Mouse (Mus musculus): ENCODE results near the gene Irx2. TPM values are rescaled to one million over a fixed set of nuclear protein-coding genes. Genes with fewer than 3 reads are reported as not detected.

The Irx2 gene
- total RNA-seq, 1 experiment, result 5.2 TPM

DNA sequence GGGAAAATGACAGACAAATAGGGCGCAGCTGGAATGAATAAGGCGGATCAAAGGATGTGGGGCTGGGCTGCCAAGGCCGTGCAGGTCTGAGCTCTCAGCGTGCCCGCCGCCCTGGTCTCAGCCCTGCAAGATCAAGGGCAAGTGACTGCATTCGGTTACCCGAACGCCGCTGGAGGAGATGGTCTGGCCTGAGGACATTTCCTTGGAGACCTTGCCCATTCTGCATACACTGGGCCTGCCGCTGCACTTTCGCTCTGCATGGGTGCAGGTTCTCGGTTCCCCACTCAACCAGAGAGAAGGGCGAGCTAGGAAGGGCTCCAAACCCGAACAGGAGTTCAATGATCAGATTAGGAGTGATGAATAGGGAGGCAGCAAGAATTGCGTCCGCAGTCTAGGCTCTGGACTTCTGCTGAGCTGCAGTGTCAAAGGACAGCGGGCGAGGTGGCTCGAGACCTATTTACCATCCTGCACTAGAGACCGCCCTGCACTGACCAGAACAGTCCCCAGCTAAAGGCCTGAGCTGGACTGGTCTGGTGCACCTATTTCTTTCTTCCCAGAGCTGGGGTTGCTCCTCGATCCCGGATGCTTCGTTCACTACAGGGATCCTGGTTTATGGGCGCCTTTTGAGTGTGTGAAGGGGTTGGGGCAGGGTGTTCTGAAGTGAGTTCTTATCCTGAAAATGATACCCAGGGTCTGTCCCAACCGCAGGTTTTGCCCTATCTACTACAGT is 9.9 kb downstream of the Irx2 start:
- in situ Hi-C loops (cut with MboI; ENCODE audit: low sequenced_read_pairs in 2 of 2, unreplicated experiment in 2 of 2), result no loop called here
- peak; percentile 16 for DNase-seq (ENCODE audit: low read depth, low spot score)
- no peaks in the 10 kb centered on the region for H3K36me3 ChIP-seq (ENCODE audit: control insufficient read depth, insufficient read depth, low read length, poor library complexity, severe bottlenecking)

GRCm38 (mm10) chr13:72639441-72640130 is 11.0 kb downstream of the Irx2 start:
- in situ Hi-C loops (cut with MboI; ENCODE audit: low sequenced_read_pairs in 2 of 2, unreplicated experiment in 2 of 2), result no loop called here
- Histone ChIP-seq H3K4me3 (ENCODE audit: insufficient read depth in 1 of 2, low read depth in 1 of 2, low read length in 2 of 2, poor library complexity in 1 of 2, severe bottlenecking in 1 of 2) (peak overlapping the region; percentile 18 to 50; a peak in 3 of 4 replicates), H3K36me3 (ENCODE audit: control insufficient read depth, insufficient read depth, low read length, poor library complexity, severe bottlenecking) (no peaks in the 10 kb centered on the region), H3K27ac (ENCODE audit: insufficient read depth, low read depth, low read length, poor library complexity, severe bottlenecking) (no peak overlapping the region), H3K9me3 (ENCODE audit: control insufficient read depth, insufficient read depth, low read depth, low read length) (no peaks in the 10 kb centered on the region), H3K9ac (ENCODE audit: insufficient read depth, low read depth, low read length, poor library complexity, severe bottlenecking) (no peak overlapping the region), H3K4me1 (ENCODE audit: control insufficient read depth in 2 of 2, insufficient read depth in 2 of 2, low read length in 2 of 2, poor library complexity in 1 of 2) (peaks cover 0 to 4% of the 10 kb centered on the region in 2 experiments; a peak in 1 of 4 replicates)
- peak; percentile 20 for DNase-seq (ENCODE audit: low read depth, low spot score)
- TF ChIP-seq MAFK (IDR thresholded peaks at IDR 0.05; ENCODE audit: insufficient read depth, low read depth, low read length) (no peak), HCFC1 (IDR thresholded peaks at IDR 0.05; ENCODE audit: borderline replicate concordance, insufficient read depth, low read length) (no peak), CHD2 (IDR thresholded peaks at IDR 0.05; ENCODE audit: low read depth, low read length) (no peak)

More for the DNA sequence above, 9.9 kb downstream of the Irx2 start:
- no peak overlapping the region for H3K4me3 ChIP-seq (ENCODE audit: insufficient read depth in 1 of 2, low read depth in 1 of 2, low read length in 2 of 2, poor library complexity in 1 of 2, severe bottlenecking in 1 of 2)
- peaks cover 0 to 4% of the 10 kb centered on the region in 2 experiments; a peak in 1 of 4 replicates for H3K4me1 ChIP-seq (ENCODE audit: control insufficient read depth in 2 of 2, insufficient read depth in 2 of 2, low read length in 2 of 2, poor library complexity in 1 of 2)
- H3K9ac ChIP-seq (ENCODE audit: insufficient read depth, low read depth, low read length, poor library complexity, severe bottlenecking), result no peak overlapping the region
- no peak overlapping the region for H3K27ac ChIP-seq (ENCODE audit: insufficient read depth, low read depth, low read length, poor library complexity, severe bottlenecking)
- no peaks in the 10 kb centered on the region for H3K9me3 ChIP-seq (ENCODE audit: control insufficient read depth, insufficient read depth, low read depth, low read length)
- no peak for TF ChIP-seq HCFC1 (IDR thresholded peaks at IDR 0.05; ENCODE audit: borderline replicate concordance, insufficient read depth, low read length)
- no peak for TF ChIP-seq MAFK (IDR thresholded peaks at IDR 0.05; ENCODE audit: insufficient read depth, low read depth, low read length)
- no peak for TF ChIP-seq ZNF384 (IDR thresholded peaks at IDR 0.05; ENCODE audit: low read depth, low read length)
- TF ChIP-seq ZC3H11A (IDR thresholded peaks at IDR 0.05; ENCODE audit: borderline replicate concordance, low read depth, low read length), result no peak

- no peak overlapping the region for H3K27ac ChIP-seq (ENCODE audit: insufficient read depth, low read depth, low read length, poor library complexity, severe bottlenecking)
- H3K4me3 ChIP-seq (ENCODE audit: insufficient read depth in 1 of 2, low read depth in 1 of 2, low read length in 2 of 2, poor library complexity in 1 of 2, severe bottlenecking in 1 of 2), result peak overlapping the region; percentile 18 to 50; a peak in 3 of 4 replicates
- peak; percentile 60 for DNase-seq (ENCODE audit: low read depth, low spot score)
- H3K9me3 ChIP-seq (ENCODE audit: control insufficient read depth, insufficient read depth, low read depth, low read length), result no peaks in the 10 kb centered on the region
- H3K9ac ChIP-seq (ENCODE audit: insufficient read depth, low read depth, low read length, poor library complexity, severe bottlenecking), result no peak overlapping the region
- in situ Hi-C loops (cut with MboI; ENCODE audit: low sequenced_read_pairs in 2 of 2, unreplicated experiment in 2 of 2), result no loop called here
- no peaks in the 10 kb centered on the region for H3K36me3 ChIP-seq (ENCODE audit: control insufficient read depth, insufficient read depth, low read length, poor library complexity, severe bottlenecking)
- peaks cover 0 to 4% of the 10 kb centered on the region in 2 experiments; a peak in 1 of 4 replicates for H3K4me1 ChIP-seq (ENCODE audit: control insufficient read depth in 2 of 2, insufficient read depth in 2 of 2, low read length in 2 of 2, poor library complexity in 1 of 2)
- TF ChIP-seq ZC3H11A (IDR thresholded peaks at IDR 0.05; ENCODE audit: borderline replicate concordance, low read depth, low read length), result no peak
- no peak for TF ChIP-seq MAFK (IDR thresholded peaks at IDR 0.05; ENCODE audit: insufficient read depth, low read depth, low read length)
- TF ChIP-seq CHD2 (IDR thresholded peaks at IDR 0.05; ENCODE audit: low read depth, low read length), result no peak
- no peak for TF ChIP-seq ZNF384 (IDR thresholded peaks at IDR 0.05; ENCODE audit: low read depth, low read length)
- TF ChIP-seq HCFC1 (IDR thresholded peaks at IDR 0.05; ENCODE audit: borderline replicate concordance, insufficient read depth, low read length), result no peak
Measured at GRCm38 (mm10) chr13:72640131-72640521, 11.5 kb downstream of the Irx2 start.

- in situ Hi-C loops (cut with MboI; ENCODE audit: low sequenced_read_pairs in 2 of 2, unreplicated experiment in 2 of 2), result no loop called here
- no peak overlapping the region for H3K9ac ChIP-seq (ENCODE audit: insufficient read depth, low read depth, low read length, poor library complexity, severe bottlenecking)
- H3K9me3 ChIP-seq (ENCODE audit: control insufficient read depth, insufficient read depth, low read depth, low read length), result no peaks in the 10 kb centered on the region
- no peak for DNase-seq (ENCODE audit: low read depth, low spot score)
- TF ChIP-seq MAFK (IDR thresholded peaks at IDR 0.05; ENCODE audit: insufficient read depth, low read depth, low read length) (no peak), HCFC1 (IDR thresholded peaks at IDR 0.05; ENCODE audit: borderline replicate concordance, insufficient read depth, low read length) (no peak), ZNF384 (IDR thresholded peaks at IDR 0.05; ENCODE audit: low read depth, low read length) (no peak), CHD2 (IDR thresholded peaks at IDR 0.05; ENCODE audit: low read depth, low read length) (no peak), ZC3H11A (IDR thresholded peaks at IDR 0.05; ENCODE audit: borderline replicate concordance, low read depth, low read length) (no peak)
- H3K4me1 ChIP-seq (ENCODE audit: control insufficient read depth in 2 of 2, insufficient read depth in 2 of 2, low read length in 2 of 2, poor library complexity in 1 of 2), result no peaks in the 10 kb centered on the region
- H3K4me3 ChIP-seq (ENCODE audit: insufficient read depth in 1 of 2, low read depth in 1 of 2, low read length in 2 of 2, poor library complexity in 1 of 2, severe bottlenecking in 1 of 2), result no peak overlapping the region
- no peaks in the 10 kb centered on the region for H3K36me3 ChIP-seq (ENCODE audit: control insufficient read depth, insufficient read depth, low read length, poor library complexity, severe bottlenecking)
- H3K27ac ChIP-seq (ENCODE audit: insufficient read depth, low read depth, low read length, poor library complexity, severe bottlenecking), result no peak overlapping the region
Measured at GRCm38 (mm10) chr13:72656447-72656846, 27.8 kb downstream of the Irx2 start.
